Mouse (Mus musculus) kidney, postnatal 10 days (tissue): ENCODE results near the gene Ndufb8.

ENCODE experiments used
- DNase-seq: peaks from one replicate; pipeline ENCODE4 v3.0.0; 2021; ENCODE audit warnings: mixed read lengths

The Ndufb8 gene

DNA sequence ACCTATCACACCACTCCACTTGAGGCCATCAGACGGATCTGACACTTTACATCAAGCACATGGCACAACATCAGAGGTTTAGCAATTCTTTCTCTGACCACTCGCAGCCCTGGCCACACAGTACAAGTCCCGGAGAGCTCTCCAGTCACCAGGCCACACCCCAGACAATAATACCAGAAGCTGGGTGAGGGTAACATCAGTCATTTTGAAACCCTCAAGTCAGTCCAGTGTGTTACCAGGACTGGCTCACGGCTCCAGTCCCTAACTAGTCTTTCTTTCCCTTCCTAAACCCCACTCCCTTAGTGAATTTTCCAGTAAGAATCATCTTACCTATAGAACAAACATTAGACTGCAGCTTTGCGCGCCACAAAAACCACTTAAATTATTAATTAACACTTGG lies 25.2 kb downstream of the Ndufb8 start:
- no peak for DNase-seq

DNA sequence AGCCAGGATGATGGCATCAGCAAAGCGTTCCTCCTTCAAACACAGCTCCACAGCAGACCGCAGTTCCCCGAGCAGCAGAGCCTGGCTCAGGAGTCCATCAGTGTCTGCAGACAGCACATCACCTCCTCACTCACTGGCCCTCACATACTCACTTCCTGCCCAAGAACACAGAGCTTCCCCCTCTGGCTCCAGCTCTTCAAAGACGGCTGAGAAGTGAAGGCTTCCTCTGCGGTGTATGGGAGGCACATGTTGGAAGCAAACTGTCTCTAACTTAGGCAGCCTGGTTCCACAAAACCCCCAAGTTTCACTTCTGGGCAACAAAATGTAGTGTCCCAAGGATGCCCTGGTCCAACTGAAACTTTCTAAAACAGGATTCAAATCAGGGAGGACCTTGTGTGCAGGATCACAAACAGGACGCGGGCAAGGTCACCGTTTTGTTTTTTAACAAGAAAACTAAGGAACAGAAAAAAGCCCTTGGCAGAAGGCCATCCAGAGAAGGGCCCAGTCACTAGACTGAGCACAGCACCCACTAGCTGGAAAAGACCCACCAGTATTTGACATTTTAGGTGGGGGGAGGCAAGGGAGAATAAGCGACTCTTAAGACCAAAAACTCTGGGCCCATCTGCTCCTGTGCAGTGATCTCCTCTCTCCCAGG lies 29.6 kb downstream of the Ndufb8 start:
- no peak for DNase-seq

DNA sequence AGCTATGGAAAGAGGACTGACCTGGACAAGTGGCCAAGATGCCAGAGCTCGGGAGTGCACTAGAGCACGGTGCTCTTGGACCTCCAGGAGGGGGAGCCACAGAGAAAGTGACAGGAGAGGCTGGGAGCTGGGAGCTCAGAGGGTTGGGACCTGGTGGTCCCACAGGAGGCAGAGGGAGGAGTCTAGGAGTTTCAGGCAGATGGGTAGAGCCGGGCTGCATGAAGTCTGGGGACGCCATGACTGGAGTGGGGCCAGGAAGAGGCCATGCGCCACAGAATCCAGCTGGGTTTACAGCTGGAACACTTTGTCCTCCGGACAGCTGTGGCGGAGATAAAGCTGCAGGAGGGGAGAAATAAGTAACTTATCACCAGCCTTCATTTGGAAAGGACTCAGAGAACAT lies 36.1 kb downstream of the Ndufb8 start:
- peak; percentile 78 for DNase-seq

DNA sequence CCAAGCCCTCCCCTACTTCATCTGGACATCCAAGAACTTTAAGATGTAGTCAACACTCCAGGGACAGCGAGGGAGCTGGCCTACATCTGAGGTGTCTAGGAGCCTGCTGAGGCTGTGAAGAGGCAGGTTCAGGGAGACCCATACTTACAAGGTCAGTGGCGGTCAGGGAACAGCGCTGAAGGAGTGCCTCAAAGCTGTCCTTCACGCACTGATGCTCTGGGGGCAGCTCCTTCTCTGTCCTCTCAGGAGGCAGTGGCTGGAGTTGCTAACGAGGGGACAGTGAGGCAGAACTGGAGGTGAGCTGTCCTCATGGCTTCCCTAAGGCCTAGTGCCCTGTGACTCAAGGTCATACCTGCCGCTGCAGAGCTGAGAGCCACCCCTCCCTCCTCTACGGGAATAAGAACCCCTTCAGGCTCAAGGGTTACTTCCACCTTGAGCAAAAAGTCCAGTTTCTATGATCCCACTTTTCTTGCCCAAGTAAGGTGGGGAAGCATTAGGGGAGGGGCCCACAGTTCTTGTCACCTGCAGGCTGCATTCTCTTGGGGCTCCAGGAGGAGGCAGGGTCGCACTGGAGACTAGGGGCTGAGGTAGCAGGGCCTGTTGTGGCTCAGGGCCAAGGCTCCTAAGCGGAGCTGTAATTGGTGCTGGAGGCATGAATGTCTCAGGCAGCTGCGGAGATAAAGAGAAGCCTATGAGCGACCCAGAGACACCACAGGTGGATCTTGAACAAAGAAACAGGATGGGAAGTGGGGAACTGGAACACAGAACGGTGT lies 37.1 kb downstream of the Ndufb8 start:
- DNase-seq: peak; percentile 56

DNA sequence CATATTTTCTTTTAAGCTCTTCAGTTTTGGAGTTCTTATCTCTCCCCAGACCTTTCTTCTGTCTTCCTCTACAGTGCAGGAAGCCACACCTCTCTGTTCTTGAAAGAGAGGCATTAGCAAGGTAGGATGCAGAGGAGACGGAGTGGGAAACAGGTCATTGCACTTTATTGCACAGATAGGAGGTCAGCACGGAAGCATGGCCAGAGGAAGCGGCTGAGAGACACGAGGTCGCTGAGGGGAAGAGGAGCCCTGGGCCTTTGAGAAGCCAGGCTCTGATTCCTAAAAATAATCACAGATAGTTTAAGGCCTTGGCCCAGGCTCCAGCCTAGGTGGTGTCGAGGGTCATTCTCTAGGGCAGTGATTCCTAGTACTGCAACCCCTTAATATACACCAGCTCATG lies 39.5 kb downstream of the Ndufb8 start:
- DNase-seq: no peak

DNA sequence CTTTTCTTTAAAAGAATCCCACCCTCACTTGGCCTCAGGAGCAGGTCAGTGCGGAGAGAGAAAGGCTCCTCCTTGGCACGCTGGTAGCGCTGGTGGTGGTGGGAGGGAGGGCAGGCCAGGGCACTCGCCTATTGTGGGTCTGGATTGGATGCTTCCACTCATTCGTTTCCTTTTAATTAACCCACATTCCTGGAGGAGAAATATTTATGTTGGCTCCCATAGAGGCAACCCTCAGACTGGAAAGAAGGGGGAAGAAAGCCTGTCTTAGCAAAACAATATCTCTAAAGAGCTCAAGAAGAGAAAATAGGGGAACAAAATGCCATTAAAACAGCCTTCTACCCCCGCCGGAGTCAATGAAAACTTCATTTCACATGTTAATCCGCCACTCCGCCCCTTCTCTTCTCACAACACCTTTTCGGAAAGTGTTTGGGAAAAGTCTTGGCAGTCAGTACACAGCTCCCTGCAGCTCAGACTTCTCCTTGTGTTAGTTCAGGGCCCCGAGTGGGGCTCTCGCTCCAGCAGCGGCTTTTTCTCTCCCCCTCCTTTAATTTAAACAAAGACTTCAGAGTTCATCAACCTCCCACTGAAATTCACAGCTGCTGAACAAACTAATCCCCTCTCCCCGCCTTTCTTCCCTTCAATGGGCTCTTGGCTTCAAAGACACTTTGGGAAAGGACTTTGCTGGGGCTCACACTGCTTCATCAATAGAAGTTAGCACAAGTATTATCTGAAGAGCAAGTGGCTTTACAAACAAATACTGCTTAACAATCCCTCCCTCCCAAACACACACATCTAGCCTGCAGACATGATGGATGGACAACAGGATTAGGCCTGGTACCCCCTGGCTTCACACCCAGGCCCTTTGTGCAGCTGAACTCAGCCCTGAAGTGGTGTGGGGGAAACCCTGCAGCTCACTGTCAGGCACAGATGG lies 40.5 kb downstream of the Ndufb8 start:
- DNase-seq: peak; percentile 40

DNA sequence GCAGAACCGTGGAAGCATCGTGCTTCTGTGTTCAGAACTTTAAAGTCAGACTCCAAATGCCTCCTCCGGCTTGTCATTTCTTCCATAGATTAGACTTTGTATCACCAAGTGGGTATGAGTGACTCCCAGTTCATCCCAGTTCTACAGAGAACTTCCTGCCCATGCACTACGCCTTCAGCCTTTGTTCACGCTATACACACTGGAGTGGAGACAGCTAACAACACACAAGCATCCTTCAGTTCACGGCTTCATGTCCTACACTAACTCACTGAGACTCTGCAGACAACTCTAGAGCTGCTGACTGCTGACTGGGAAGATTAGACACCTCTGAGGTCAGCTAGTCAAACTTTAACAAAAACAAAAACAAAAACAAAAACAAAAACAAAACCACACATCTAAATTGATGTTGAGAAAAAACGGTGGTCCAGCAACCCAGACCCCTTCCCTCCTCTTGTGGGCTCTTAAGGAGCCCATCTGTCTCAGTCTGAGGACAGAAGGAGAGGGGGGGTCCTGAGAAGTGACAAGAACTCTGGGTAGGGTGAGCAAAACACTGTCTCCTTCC lies 41.2 kb downstream of the Ndufb8 start:
- no peak for DNase-seq

DNA sequence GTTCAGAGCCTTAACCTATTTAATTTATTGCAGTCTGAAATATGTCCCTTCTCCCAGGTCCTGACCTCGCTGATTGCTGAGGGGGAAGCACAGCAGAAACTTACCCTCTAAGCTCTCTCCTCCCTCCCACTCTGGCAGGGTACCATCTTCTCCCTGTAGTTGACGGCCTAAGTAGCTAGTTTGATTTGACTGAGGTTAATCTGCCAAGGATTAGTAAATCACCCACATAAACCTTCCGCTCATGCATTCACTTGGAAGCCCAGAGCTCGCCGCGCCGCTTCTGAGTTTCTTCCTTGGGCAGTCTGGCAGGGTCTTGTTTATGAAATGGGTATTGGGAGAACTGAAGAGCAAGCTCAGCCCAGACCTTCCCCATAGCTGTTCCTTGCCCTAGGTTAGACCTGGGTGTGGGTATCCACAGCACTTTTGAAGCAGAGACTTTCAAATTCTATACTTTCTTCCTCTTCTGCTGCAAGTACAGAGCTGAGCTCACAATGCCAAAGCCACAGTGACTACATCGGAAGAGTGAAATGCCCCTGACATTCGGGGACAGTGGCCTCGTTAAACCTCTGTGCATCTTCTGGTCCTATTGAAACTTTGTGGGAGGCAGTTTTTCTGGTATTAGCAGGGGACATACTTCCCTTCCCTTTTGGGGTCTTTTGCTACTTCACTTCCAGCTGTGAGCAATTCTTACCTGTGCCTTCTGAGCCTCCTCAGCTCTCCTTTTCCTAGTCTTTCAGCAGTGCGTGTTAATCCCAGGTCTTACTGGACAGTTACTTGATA lies 42.0 kb downstream of the Ndufb8 start:
- peak; percentile 58 for DNase-seq

DNA sequence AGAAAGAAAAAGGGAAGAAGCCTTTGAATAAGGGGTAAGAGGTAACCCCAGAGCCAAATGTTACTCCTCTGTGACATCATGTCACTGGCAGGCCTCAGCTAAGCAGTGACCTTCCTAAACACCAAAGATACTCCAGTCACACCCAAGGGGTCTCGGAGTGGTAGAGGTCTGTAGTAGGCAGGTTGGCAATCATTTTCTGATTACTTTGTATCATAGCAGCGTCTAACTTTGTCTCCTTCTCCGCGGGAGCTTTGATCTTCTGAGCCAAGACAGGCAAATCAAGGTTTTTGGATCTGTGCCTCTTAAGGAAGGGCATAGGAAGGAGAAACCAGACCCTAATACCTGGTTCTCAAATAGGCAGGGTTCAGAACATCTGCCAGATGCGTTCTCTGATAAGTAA lies 42.6 kb downstream of the Ndufb8 start:
- DNase-seq: no peak

DNA sequence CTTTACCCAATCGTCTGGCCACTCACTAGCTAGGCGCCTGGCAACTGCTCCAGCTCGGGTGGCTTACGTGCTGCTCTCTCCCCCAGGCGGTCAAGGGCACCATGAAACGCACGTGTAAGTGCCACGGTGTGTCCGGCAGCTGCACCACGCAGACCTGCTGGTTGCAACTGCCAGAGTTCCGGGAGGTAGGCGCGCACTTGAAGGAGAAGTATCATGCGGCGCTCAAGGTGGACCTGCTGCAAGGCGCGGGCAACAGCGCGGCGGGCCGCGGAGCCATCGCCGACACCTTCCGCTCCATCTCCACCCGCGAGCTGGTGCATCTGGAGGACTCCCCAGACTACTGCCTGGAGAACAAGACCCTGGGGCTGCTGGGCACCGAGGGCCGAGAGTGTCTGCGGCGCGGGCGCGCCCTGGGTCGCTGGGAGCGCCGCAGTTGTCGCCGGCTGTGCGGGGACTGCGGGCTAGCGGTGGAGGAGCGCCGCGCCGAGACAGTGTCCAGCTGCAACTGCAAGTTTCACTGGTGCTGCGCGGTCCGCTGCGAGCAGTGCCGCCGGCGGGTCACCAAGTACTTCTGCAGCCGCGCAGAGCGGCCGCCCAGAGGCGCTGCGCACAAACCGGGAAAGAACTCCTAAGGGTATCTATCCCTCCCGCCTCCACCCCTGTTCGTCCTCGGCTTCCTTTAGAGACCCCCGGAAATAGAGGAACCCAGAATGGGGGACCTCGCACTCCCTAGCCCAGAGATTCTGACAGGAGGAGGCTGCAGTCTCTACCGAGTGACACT lies 43.6 kb downstream of the Ndufb8 start:
- peak; percentile 73 for DNase-seq

DNA sequence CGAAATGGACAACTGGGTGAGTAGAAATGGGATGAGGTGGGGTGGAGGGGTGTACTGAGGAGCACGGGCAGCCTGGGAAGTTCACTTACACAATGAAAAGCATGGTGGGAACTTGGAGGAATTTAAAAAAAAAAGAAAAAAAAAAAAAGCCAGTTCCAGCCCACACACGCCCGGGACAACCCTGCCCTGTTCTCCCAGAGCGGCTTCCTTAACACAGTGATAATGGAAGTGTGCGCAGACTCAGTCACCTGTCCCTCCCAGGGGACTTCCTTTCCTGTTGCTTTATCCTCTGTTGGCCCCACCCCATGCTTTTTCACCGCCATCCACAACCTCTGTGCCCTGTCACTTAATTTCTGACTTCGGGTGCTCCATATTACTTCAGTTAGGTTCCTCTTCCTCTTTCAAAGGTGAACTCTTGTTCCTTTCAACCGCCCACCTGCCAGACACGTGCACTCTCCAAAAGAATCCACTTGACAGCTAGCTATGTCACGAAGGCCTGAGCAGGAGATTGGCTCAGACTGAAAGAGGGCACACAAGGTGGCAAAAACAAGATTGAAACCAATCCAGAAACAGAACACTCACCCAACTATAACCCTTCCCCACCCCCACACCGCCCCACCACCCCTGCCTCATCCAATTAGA lies 44.6 kb downstream of the Ndufb8 start:
- no peak for DNase-seq

DNA sequence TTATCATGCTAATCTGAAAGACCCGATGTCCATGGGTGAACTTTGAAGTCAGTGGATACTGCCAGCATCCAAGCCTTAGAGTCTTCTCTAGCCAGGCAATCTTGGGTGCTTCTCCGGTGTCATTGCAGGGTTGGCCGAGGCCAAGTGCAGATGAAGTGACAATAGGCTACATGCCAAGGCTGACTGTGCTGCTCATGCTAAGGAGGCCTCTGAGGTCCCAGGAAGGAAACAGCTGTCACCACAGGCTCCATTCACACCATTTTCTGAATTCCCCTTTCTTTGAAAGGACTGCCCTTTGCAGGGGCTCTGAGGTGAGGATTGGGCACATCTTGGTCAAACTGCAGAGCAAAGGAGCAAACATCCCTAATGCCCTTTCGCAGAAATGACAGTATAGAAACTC lies 52.5 kb downstream of the Ndufb8 start:
- DNase-seq: no peak

DNA sequence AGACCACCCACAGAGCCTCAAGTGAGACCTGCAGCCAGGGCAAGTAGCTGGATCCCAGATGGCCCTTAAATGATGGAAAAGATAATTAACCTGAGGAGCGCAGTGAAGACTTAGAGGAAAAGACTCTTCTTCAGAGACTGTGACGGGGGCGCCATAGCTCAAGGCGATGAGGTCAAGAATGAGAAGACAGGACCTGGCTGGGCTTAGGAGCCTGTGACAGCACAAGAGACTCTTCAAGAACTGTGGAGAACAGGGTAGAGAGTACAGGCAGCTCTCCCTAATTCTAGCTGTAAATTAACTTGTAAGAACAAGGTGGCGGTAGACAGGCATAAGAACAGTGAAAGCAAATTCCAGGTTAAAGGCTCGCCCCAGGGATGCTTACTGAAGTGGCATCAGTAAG lies 53.3 kb downstream of the Ndufb8 start:
- DNase-seq: no peak

DNA sequence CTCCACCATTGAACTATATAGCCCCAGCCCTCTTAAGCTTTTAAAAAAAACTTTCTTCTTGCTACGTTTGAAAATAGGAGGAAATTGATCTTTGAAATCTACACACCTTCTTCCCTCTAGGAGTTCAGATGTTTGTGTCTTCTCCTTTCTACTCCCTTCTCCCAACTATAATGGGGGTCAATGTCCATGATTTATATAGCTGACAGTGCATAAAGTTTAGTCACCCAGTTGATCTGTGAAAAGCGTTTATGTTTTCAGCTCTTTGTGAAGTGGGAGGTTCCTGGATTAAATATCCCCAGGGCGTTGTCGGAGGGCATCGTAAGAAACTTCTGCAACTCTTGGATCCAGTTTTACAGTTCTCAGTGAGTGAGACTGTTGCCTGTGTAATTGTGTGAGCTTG lies 55.0 kb downstream of the Ndufb8 start:
- no peak for DNase-seq

DNA sequence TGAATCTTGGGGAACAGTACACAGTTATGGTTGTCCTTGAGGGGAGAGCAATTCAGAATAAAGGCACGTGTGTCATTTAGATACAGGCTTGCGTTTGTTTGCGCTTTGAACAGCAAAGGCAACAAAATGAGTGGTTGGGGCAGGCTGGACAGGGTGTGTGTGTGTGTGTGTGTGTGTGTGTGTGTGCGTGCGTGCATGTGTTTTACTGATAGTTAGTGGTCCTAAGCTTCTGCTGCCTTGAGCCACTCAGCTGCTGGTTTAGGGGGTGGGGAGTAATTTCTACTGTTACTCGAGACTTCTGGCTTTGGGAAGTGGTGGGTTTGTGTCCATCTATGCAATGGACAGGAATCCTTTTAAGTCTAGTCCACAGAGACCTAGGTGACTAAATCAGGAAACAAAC lies 56.3 kb downstream of the Ndufb8 start:
- DNase-seq: no peak
